Mouse (Mus musculus) neural tube, embryonic 15.5 days (tissue): ENCODE measurements around the gene Trpd52l3. TPM values are rescaled to one million over a fixed set of nuclear protein-coding genes. Genes with fewer than 3 reads are reported as not detected.
"Not testable (repeated sequence)": the region's sequence is repeated elsewhere in the genome, so short reads cannot be mapped to it uniquely, and the experiment has no call there.

Source experiments
- ATAC-seq: fragments of 200-750 bp; cut with Nextera tagmentation; 2 replicates; pipeline ENCODE4 v1.8.0; 2017; ENCODE audit warnings: mild to moderate bottlenecking, moderate TSS enrichment, moderate library complexity; ENCODE audit not compliant: low FRiP score
- H3K27ac ChIP-seq: fragments of 300-500 bp; sonication (generic); replicated peaks from 2 replicates; pipeline ENCODE4 v1.5.1; 2015; ENCODE audit warnings: mild to moderate bottlenecking, inconsistent platforms
- H3K27me3 ChIP-seq: fragments of 300-500 bp; sonication (generic); replicated peaks from 2 replicates; pipeline ENCODE4 v1.6.1; 2015; ENCODE audit warnings: inconsistent platforms
- H3K36me3 ChIP-seq: fragments of 300-500 bp; sonication (generic); 2 replicates; pipeline ENCODE4 v1.6.1; 2015; ENCODE audit warnings: inconsistent platforms
- H3K4me1 ChIP-seq: fragments of 300-500 bp; sonication (generic); 2 replicates; pipeline ENCODE4 v1.6.1; 2015; ENCODE audit warnings: inconsistent platforms
- H3K4me2 ChIP-seq: fragments of 300-500 bp; sonication (generic); 2 replicates; pipeline ENCODE4 v1.6.1; 2015; ENCODE audit warnings: inconsistent platforms, mild to moderate bottlenecking, moderate library complexity
- H3K4me3 ChIP-seq: fragments of 300-500 bp; sonication (generic); replicated peaks from 2 replicates; pipeline ENCODE4 v1.5.1; 2015; ENCODE audit warnings: mild to moderate bottlenecking, inconsistent platforms
- H3K9ac ChIP-seq: fragments of 300-500 bp; sonication (generic); replicated peaks from 2 replicates; pipeline ENCODE4 v1.6.1; 2015; ENCODE audit warnings: mild to moderate bottlenecking, inconsistent platforms
- H3K9me3 ChIP-seq: fragments of 300-500 bp; sonication (generic); replicated peaks from 2 replicates; pipeline ENCODE4 v1.6.1; 2016; ENCODE audit warnings: inconsistent platforms
- WGBS: fragments of 180-500 bp; shearing (Covaris S2); methylation state at CpG from one replicate; pipeline ENCODE4 v1.1.7; 2015; ENCODE audit warnings: mixed read lengths; 5-methylcytosine and 5-hydroxymethylcytosine counted together
- polyA plus RNA-seq: library from polyadenylated mRNA; unstranded; fragments of >200 nt; fragmentation: Nextera tagmentation; extraction: Ambion mirVana; gene quantifications from 2 replicates; pipeline ENCODE4 v1.2.1, GENCODE M21; 2015

Trpd52l3 gene
- polyA plus RNA-seq, 1 experiment from 2014 or later: not detected

- no peak for ATAC-seq
- no peak overlapping the region for H3K9ac ChIP-seq
- H3K27me3 ChIP-seq: no peaks in the 10 kb centered on the region
- WGBS: 90% methylated on average over 12 of the region's 12 CpGs
- no peak overlapping the region for H3K4me2 ChIP-seq
- no peaks in the 10 kb centered on the region for H3K4me1 ChIP-seq
- no peak overlapping the region for H3K4me3 ChIP-seq
- no peak overlapping the region for H3K27ac ChIP-seq
- H3K9me3 ChIP-seq: no peaks in the 10 kb centered on the region
- no peaks in the 10 kb centered on the region for H3K36me3 ChIP-seq
These were observed 17.0 kb upstream of the Trpd52l3 start for GRCm38 (mm10) chr19:29986464-29987091.

- ATAC-seq: peak; percentile 53; the same call in 1 of the 2 replicates
- WGBS: 38% methylated on average over 12 of the region's 12 CpGs
- no peaks in the 10 kb centered on the region for H3K27me3 ChIP-seq
- H3K36me3 ChIP-seq: no peaks in the 10 kb centered on the region
- H3K4me2 ChIP-seq: peak overlapping the region; percentile 38
- no peak overlapping the region for H3K9ac ChIP-seq
- no peak overlapping the region for H3K4me3 ChIP-seq
- H3K27ac ChIP-seq: 0 out of 2 replicates have a peak overlapping the region, but pooled peaks have one; percentile 13
- H3K4me1 ChIP-seq: peaks cover 3% of the 10 kb centered on the region; the same call in 1 of the 2 replicates
- no peaks in the 10 kb centered on the region for H3K9me3 ChIP-seq
These were observed 2.9 kb upstream of the Trpd52l3 start for GRCm38 (mm10) chr19:30000406-30001365.

GRCm38 (mm10) chr19:30001550-30001949 lies 2.0 kb upstream of the Trpd52l3 start:
- 88% methylated on average over 6 of the region's 6 CpGs for WGBS
- Histone ChIP-seq H3K4me1 (peaks cover 3% of the 10 kb centered on the region; the same call in 1 of the 2 replicates), H3K9me3 (no peaks in the 10 kb centered on the region), H3K36me3 (no peaks in the 10 kb centered on the region), H3K27me3 (no peaks in the 10 kb centered on the region), H3K9ac (no peak overlapping the region), H3K4me2 (no peak overlapping the region), H3K27ac (no peak overlapping the region), H3K4me3 (no peak overlapping the region)
- no peak for ATAC-seq

GRCm38 (mm10) chr19:30006371-30006770 lies 2.8 kb downstream of the Trpd52l3 start:
- no peak overlapping the region for H3K4me2 ChIP-seq
- H3K36me3 ChIP-seq: no peaks in the 10 kb centered on the region
- H3K4me3 ChIP-seq: no peak overlapping the region
- no peaks in the 10 kb centered on the region for H3K27me3 ChIP-seq
- ATAC-seq: no peak
- WGBS: 70% methylated on average over 3 of the region's 3 CpGs
- H3K9me3 ChIP-seq: no peaks in the 10 kb centered on the region
- no peak overlapping the region for H3K27ac ChIP-seq
- H3K9ac ChIP-seq: no peak overlapping the region
- H3K4me1 ChIP-seq: no peaks in the 10 kb centered on the region

GRCm38 (mm10) chr19:30010520-30011296 lies 7.1 kb downstream of the Trpd52l3 start:
- no peak overlapping the region for H3K27ac ChIP-seq
- WGBS: 82% methylated on average over 13 of the region's 13 CpGs
- no peak overlapping the region for H3K4me2 ChIP-seq
- H3K4me3 ChIP-seq: no peak overlapping the region
- no peaks in the 10 kb centered on the region for H3K4me1 ChIP-seq
- H3K9me3 ChIP-seq: no peaks in the 10 kb centered on the region
- no peaks in the 10 kb centered on the region for H3K36me3 ChIP-seq
- no peak for ATAC-seq
- H3K9ac ChIP-seq: no peak overlapping the region
- no peaks in the 10 kb centered on the region for H3K27me3 ChIP-seq

- Histone ChIP-seq H3K27ac (no peak overlapping the region), H3K36me3 (no peaks in the 10 kb centered on the region), H3K9me3 (no peaks in the 10 kb centered on the region), H3K4me2 (no peak overlapping the region), H3K9ac (no peak overlapping the region), H3K4me1 (no peaks in the 10 kb centered on the region), H3K4me3 (no peak overlapping the region), H3K27me3 (no peaks in the 10 kb centered on the region)
- ATAC-seq: no peak
- WGBS: 81% methylated on average over 3 of the region's 3 CpGs
These were observed 10.7 kb downstream of the Trpd52l3 start for GRCm38 (mm10) chr19:30014331-30014730.

- 71% methylated on average over 6 of the region's 6 CpGs for WGBS
These were observed 12.6 kb downstream of the Trpd52l3 start for GRCm38 (mm10) chr19:30016156-30016555.

GRCm38 (mm10) chr19:30023419-30023818 lies 19.8 kb downstream of the Trpd52l3 start:
- WGBS: 92% methylated on average over 10 of the region's 10 CpGs
- ATAC-seq: not testable (repeated sequence)

More at GRCm38 (mm10) chr19:30016156-30016555, 12.6 kb downstream of the Trpd52l3 start:
- H3K27ac ChIP-seq: no peak overlapping the region
- H3K9ac ChIP-seq: no peak overlapping the region
- no peaks in the 10 kb centered on the region for H3K27me3 ChIP-seq
- H3K4me1 ChIP-seq: no peaks in the 10 kb centered on the region
- no peaks in the 10 kb centered on the region for H3K9me3 ChIP-seq
- H3K4me3 ChIP-seq: no peak overlapping the region
- H3K4me2 ChIP-seq: no peak overlapping the region
- no peaks in the 10 kb centered on the region for H3K36me3 ChIP-seq
- ATAC-seq: no peak

GRCm38 (mm10) chr19:30029002-30029710 lies 25.6 kb downstream of the Trpd52l3 start:
- Histone ChIP-seq H3K9me3 (no peaks in the 10 kb centered on the region), H3K27me3 (no peaks in the 10 kb centered on the region), H3K4me2 (peak overlapping the region; percentile 69), H3K4me3 (peak overlapping the region; percentile 98), H3K4me1 (peaks cover 35% of the 10 kb centered on the region), H3K27ac (peak overlapping the region; percentile 97), H3K36me3 (no peaks in the 10 kb centered on the region), H3K9ac (peak overlapping the region; percentile 88; the same call in 1 of the 2 replicates)
- ATAC-seq: no peak
- 19% methylated on average over 11 of the region's 11 CpGs for WGBS

More at GRCm38 (mm10) chr19:30023419-30023818, 19.8 kb downstream of the Trpd52l3 start:
- H3K36me3 ChIP-seq, H3K27me3 ChIP-seq, H3K4me1 ChIP-seq, H3K4me3 ChIP-seq, H3K9me3 ChIP-seq, H3K9ac ChIP-seq, H3K4me2 ChIP-seq, H3K27ac ChIP-seq: not testable (repeated sequence)

GRCm38 (mm10) chr19:30029894-30030635 lies 26.5 kb downstream of the Trpd52l3 start, which contains the start of gene Uhrf2:
Uhrf2 (plus strand) TSS chr19:30030513.
- peak within 1 kb of the TSS; percentile 69 for H3K4me2 ChIP-seq
- no peaks in the 10 kb centered on the region for H3K27me3 ChIP-seq
- H3K9ac ChIP-seq: peak within 1 kb of the TSS; percentile 88
- peak within 1 kb of the TSS; percentile 98 for H3K4me3 ChIP-seq
- peak within 1 kb of the TSS; percentile 97 for H3K27ac ChIP-seq
- ATAC-seq: peak; percentile 98
- WGBS: under 1% methylated on average over 74 of the region's 74 CpGs
- H3K36me3 ChIP-seq: no peaks in the 10 kb centered on the region
- H3K4me1 ChIP-seq: peaks cover 41% of the 10 kb centered on the region
- H3K9me3 ChIP-seq: no peaks in the 10 kb centered on the region
